Mouse (Mus musculus) forebrain, embryonic 11.5 days (tissue): Measurements from ENCODE around the gene Ubqln5. TPM values are rescaled to one million over a fixed set of nuclear protein-coding genes. Genes with fewer than 3 reads are reported as not detected.

Experiments
- ATAC-seq: fragments of 200-750 bp; cut with Nextera tagmentation; replicated peaks from 2 replicates; pipeline ENCODE4 v1.8.0; 2017; ENCODE audit warnings: moderate TSS enrichment; ENCODE audit not compliant: low FRiP score
- DNase-seq: peaks from one replicate; pipeline ENCODE4 v3.0.0-alpha.2; 2017; ENCODE audit warnings: low spot score
- H3K27ac ChIP-seq: fragments of 300-500 bp; sonication (generic); 2 replicates; pipeline ENCODE4 v1.5.1; 2014; ENCODE audit warnings: low read depth, low read length
- H3K27me3 ChIP-seq: fragments of 300-500 bp; sonication (generic); 2 replicates; pipeline ENCODE4 v1.6.1; 2014; ENCODE audit warnings: mild to moderate bottlenecking, low read length, mixed read lengths; ENCODE audit not compliant: control insufficient read depth, insufficient read depth
- H3K36me3 ChIP-seq: fragments of 300-500 bp; sonication (generic); 2 replicates; pipeline ENCODE4 v1.6.1; 2014; ENCODE audit warnings: mild to moderate bottlenecking, low read length, moderate library complexity, mixed read lengths; ENCODE audit not compliant: control insufficient read depth, insufficient read depth
- H3K4me1 ChIP-seq: fragments of 300-500 bp; sonication (generic); replicated peaks from 2 replicates; pipeline ENCODE4 v1.6.1; 2014; ENCODE audit warnings: low read length, mixed read lengths; ENCODE audit not compliant: control insufficient read depth, insufficient read depth
- H3K4me2 ChIP-seq: fragments of 300-500 bp; sonication (generic); 2 replicates; pipeline ENCODE4 v1.6.1; 2014; ENCODE audit warnings: low read depth, mild to moderate bottlenecking, low read length, moderate library complexity, mixed read lengths; ENCODE audit not compliant: severe bottlenecking
- H3K4me3 ChIP-seq: fragments of 300-500 bp; sonication (generic); 2 replicates; pipeline ENCODE4 v1.5.1; 2014; ENCODE audit warnings: low read depth, low read length
- H3K9ac ChIP-seq: fragments of 300-500 bp; sonication (generic); 2 replicates; pipeline ENCODE4 v1.6.1; 2014; ENCODE audit warnings: low read length
- H3K9me3 ChIP-seq: fragments of 300-500 bp; sonication (generic); 2 replicates; pipeline ENCODE4 v1.6.1; 2016; ENCODE audit warnings: low read length, mixed read lengths; ENCODE audit not compliant: control insufficient read depth
- WGBS: fragments of 180-500 bp; shearing (Covaris S2); extraction: QIAGEN DNeasy Blood & Tissue Kit; methylation state at CpG from one replicate; pipeline ENCODE4 v1.1.7; 2014; 5-methylcytosine and 5-hydroxymethylcytosine counted together
- polyA plus RNA-seq: library from polyadenylated mRNA; unstranded; fragments of >200 nt; fragmentation: Nextera tagmentation; extraction: Ambion mirVana; gene quantifications from 2 replicates; pipeline ENCODE4 v1.2.1, GENCODE M21; 2014

Ubqln5 gene
- not detected in 2 replicates for polyA plus RNA-seq

DNA sequence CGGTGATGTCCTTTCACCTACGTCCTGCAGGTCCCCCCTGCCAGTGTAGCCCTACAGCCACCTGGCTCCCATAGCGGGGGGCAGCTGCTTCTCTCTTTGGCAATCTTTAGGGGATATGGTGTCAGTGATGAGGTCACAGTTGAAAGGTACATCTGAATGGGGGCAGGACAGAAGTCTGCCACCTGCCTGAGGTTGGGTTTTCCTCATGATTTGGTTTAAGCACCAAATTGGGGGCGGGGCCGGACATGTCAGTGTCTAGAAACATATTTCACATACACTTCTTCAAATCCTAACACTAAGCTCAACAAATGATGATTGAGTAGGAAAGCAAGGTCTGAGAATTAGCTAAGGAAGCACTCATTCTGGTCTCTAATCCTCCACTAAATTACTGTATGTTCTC lies at the start of gene Ubqln5:
TSS of gene Ubqln5 (minus strand) at position 101 of the 400 bp plus-strand sequence.
- DNase-seq (no peak), ATAC-seq (no peak)
- WGBS: 96% methylated on average over 5 of the region's 5 CpGs
- Histone ChIP-seq H3K36me3 (no peaks in the 10 kb centered on the region), H3K4me3 (no peak within 1 kb of the TSS), H3K27me3 (no peaks in the 10 kb centered on the region), H3K27ac (no peak within 1 kb of the TSS), H3K9ac (no peak within 1 kb of the TSS), H3K9me3 (no peaks in the 10 kb centered on the region), H3K4me2 (no peak within 1 kb of the TSS), H3K4me1 (no peaks in the 10 kb centered on the region)

DNA sequence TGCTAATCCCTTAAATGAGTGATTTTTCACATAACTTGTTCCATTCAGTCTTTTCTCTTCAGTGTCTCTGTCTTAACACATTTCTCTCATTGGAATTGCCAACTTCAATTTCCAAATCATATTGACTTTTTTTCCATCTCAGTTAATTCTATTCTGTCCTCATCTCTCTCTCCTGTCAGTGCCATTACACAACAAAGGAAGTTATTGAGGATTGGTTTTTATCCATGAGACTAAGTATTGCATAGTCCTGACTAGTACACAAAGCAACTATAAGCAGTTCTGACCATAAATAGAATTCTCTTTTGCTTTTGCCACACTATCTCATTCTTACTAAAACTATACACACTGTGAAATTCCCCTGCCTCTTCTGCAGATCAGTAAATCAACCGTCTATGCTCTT lies 49.4 kb upstream of the Ubqln5 start:
- 94% methylated on average over 1 of the region's 1 CpGs for WGBS
- ATAC-seq (no peak), DNase-seq (no peak)
- no peaks in the 10 kb centered on the region for H3K4me1 ChIP-seq
- no peak overlapping the region for H3K9ac ChIP-seq
- no peaks in the 10 kb centered on the region for H3K27me3 ChIP-seq
- no peaks in the 10 kb centered on the region for H3K9me3 ChIP-seq
- H3K4me2 ChIP-seq: no peak overlapping the region
- H3K4me3 ChIP-seq: no peak overlapping the region
- H3K27ac ChIP-seq: no peak overlapping the region
- no peaks in the 10 kb centered on the region for H3K36me3 ChIP-seq

GRCm38 (mm10) chr7:104178422-104179054 lies 48.9 kb upstream of the Ubqln5 start:
- no peak overlapping the region for H3K9ac ChIP-seq
- no peaks in the 10 kb centered on the region for H3K27me3 ChIP-seq
- 75% methylated on average over 5 of the region's 5 CpGs for WGBS
- no peak for DNase-seq
- H3K4me2 ChIP-seq: no peak overlapping the region
- no peak for ATAC-seq
- no peak overlapping the region for H3K27ac ChIP-seq
- H3K36me3 ChIP-seq: no peaks in the 10 kb centered on the region
- H3K9me3 ChIP-seq: no peaks in the 10 kb centered on the region
- no peaks in the 10 kb centered on the region for H3K4me1 ChIP-seq
- no peak overlapping the region for H3K4me3 ChIP-seq

- Histone ChIP-seq H3K27ac (no peak overlapping the region), H3K4me2 (no peak overlapping the region), H3K9me3 (no peaks in the 10 kb centered on the region), H3K4me1 (no peaks in the 10 kb centered on the region), H3K4me3 (no peak overlapping the region), H3K36me3 (no peaks in the 10 kb centered on the region), H3K27me3 (no peaks in the 10 kb centered on the region), H3K9ac (no peak overlapping the region)
- no peak for DNase-seq
- no peak for ATAC-seq
- 30% methylated on average over 1 of the region's 1 CpGs for WGBS
Measured at GRCm38 (mm10) chr7:104175085-104175484, 45.5 kb upstream of the Ubqln5 start.

- Histone ChIP-seq H3K4me1 (no peaks in the 10 kb centered on the region), H3K27ac (no peak overlapping the region), H3K4me2 (no peak overlapping the region), H3K9me3 (no peaks in the 10 kb centered on the region), H3K36me3 (no peaks in the 10 kb centered on the region), H3K4me3 (no peak overlapping the region), H3K27me3 (no peaks in the 10 kb centered on the region), H3K9ac (no peak overlapping the region)
- DNase-seq (no peak), ATAC-seq (no peak)
- WGBS: 71% methylated on average over 6 of the region's 6 CpGs
Measured at GRCm38 (mm10) chr7:104169634-104170204, 40.1 kb upstream of the Ubqln5 start.

DNA sequence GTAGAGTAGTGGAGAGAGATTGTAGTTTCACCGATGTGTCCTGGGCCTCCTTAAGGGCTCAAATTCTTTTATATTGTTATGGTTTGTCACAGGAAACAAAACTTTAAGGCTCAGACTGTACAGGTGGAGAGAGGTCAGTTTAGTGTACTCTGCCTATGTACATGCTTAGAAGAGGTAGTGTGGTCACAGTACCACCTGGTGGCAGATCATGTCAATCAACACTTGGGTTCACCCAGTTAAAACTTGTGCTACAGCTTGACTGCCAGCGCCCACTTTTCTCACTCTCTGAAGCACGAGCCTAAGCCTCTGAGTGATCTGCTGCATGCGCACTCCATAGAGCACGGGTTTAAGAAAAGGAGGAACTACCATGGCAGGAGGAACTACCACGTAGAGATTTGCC lies 37.5 kb upstream of the Ubqln5 start:
- no peak overlapping the region for H3K9ac ChIP-seq
- no peak overlapping the region for H3K4me3 ChIP-seq
- DNase-seq (no peak), ATAC-seq (no peak)
- H3K27ac ChIP-seq: no peak overlapping the region
- WGBS: 84% methylated on average over 6 of the region's 6 CpGs
- H3K27me3 ChIP-seq: no peaks in the 10 kb centered on the region
- H3K36me3 ChIP-seq: no peaks in the 10 kb centered on the region
- H3K4me1 ChIP-seq: no peaks in the 10 kb centered on the region
- H3K9me3 ChIP-seq: no peaks in the 10 kb centered on the region
- H3K4me2 ChIP-seq: no peak overlapping the region

DNA sequence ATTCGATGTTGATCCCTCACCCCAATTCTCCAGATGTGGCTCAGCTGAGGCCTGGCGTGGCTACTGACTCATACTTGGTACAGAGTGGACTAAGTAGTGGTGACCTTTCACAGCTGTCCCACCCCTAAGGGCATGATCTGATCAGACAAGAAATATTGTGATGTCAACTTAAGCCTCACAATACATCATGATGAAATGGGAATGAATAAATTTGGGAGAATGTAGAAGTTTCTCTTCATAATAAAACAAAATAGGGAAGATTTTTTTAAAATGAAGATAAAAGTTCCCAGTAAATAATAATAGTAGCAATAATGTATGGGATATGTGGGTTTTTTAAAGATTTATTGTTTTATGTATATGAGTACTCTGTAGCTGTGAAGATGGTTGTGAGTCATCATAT lies 20.8 kb upstream of the Ubqln5 start, which contains the start of gene Ubqlnl:
TSS of gene Ubqlnl (minus strand) at position 101 of the 400 bp plus-strand sequence.
- no peak within 1 kb of the TSS for H3K4me2 ChIP-seq
- H3K27me3 ChIP-seq: no peaks in the 10 kb centered on the region
- H3K4me3 ChIP-seq: no peak within 1 kb of the TSS
- no peak within 1 kb of the TSS for H3K27ac ChIP-seq
- DNase-seq (no peak), ATAC-seq (no peak)
- H3K9me3 ChIP-seq: no peaks in the 10 kb centered on the region
- H3K36me3 ChIP-seq: no peaks in the 10 kb centered on the region
- no peak within 1 kb of the TSS for H3K9ac ChIP-seq
- no peaks in the 10 kb centered on the region for H3K4me1 ChIP-seq
- WGBS: 84% methylated on average over 2 of the region's 2 CpGs

DNA sequence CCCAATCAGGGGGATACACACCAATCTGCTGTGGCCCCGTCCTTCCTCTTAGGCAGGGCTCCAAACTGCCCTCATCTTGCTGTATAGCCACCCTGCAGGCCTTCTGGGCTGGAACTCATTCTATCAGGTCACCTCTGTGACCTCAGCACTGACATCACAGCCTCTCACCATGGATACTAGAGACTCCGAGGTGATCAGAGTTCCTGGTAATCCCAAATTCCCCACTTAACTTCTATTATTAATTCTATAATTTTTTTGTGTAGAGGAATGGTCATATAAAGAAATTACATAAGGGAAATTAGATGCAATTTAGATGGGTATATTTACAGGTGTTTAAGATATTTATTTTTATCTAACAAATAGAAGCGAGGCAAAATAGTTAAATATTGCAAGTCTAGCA lies 13.6 kb upstream of the Ubqln5 start, which contains the start of gene Ubqln3:
TSS of gene Ubqln3 (minus strand) at position 101 of the 400 bp plus-strand sequence.
- DNase-seq: no peak
- no peaks in the 10 kb centered on the region for H3K4me1 ChIP-seq
- H3K9ac ChIP-seq: no peak within 1 kb of the TSS
- ATAC-seq: no peak
- no peaks in the 10 kb centered on the region for H3K27me3 ChIP-seq
- no peak within 1 kb of the TSS for H3K4me2 ChIP-seq
- no peak within 1 kb of the TSS for H3K4me3 ChIP-seq
- no peaks in the 10 kb centered on the region for H3K9me3 ChIP-seq
- no peak within 1 kb of the TSS for H3K27ac ChIP-seq
- 74% methylated on average over 3 of the region's 3 CpGs for WGBS
- no peaks in the 10 kb centered on the region for H3K36me3 ChIP-seq

DNA sequence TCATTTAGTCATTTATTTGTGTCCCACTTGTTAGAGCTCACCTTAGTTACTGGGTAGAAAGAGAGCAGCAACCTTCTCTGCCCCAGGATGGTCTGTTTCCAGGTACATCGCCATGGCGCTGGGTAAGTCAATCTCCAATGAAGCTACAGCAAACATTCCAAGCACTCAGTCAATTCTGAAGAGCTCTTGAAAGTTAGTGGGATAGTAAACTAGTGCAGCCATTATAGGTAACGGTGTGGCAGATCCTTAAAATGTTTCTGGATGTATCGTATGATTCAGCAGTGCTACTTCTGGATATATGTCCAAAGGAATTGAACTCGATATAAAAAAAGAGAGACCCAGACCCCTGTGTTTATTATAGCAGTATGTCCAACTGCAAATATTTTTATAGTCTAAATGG lies 7.7 kb upstream of the Ubqln5 start, which contains the start of gene Olfr643:
TSS of gene Olfr643 (minus strand) at position 101 of the 400 bp plus-strand sequence.
- H3K27ac ChIP-seq: no peak within 1 kb of the TSS
- no peak within 1 kb of the TSS for H3K9ac ChIP-seq
- no peaks in the 10 kb centered on the region for H3K4me1 ChIP-seq
- no peaks in the 10 kb centered on the region for H3K9me3 ChIP-seq
- H3K36me3 ChIP-seq: no peaks in the 10 kb centered on the region
- ATAC-seq (no peak), DNase-seq (no peak)
- H3K4me3 ChIP-seq: no peak within 1 kb of the TSS
- H3K4me2 ChIP-seq: no peak within 1 kb of the TSS
- H3K27me3 ChIP-seq: no peaks in the 10 kb centered on the region
- WGBS: 88% methylated on average over 5 of the region's 5 CpGs
